Mouse (Mus musculus) skeletal muscle tissue, adult 2 months (tissue): ENCODE data around the gene Opcml.
A peak's percentile ranks its signal among the peaks of the same experiment; 100 is the strongest.

Experiments used
- DNase-seq: peaks from one replicate; pipeline ENCODE4 v3.0.0-alpha.2; 2012; ENCODE audit warnings: low read depth, low spot score

Gene Opcml

GRCm38 (mm10) chr9:27842806-27843205 is 52.2 kb downstream of the Opcml start:
- no peak for DNase-seq

GRCm38 (mm10) chr9:27871624-27872023 is 81.0 kb downstream of the Opcml start:
- no peak for DNase-seq

DNA sequence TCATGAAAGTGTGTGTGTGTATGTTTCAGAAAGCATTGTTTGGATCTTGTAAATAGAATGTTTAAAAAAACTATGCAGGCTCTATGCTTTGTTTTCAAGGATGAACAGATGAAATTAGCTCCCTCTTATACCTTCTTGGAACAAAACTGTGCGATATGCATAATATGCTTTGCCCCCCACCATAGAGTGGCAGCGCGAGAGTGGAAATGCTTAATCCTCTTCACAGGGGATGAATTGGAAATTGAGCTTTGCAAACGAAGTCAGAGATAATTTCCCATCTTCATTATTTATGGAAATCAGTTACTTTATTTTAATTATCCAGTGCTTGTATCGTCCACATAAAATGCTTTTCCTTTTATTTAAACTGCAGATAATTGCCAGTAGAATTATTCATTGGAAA is 99.1 kb downstream of the Opcml start:
- DNase-seq: no peak

- DNase-seq: no peak
Observed at GRCm38 (mm10) chr9:27917250-27917649, 126.7 kb downstream of the Opcml start.

GRCm38 (mm10) chr9:27923495-27923894 is 132.9 kb downstream of the Opcml start:
- no peak for DNase-seq

DNA sequence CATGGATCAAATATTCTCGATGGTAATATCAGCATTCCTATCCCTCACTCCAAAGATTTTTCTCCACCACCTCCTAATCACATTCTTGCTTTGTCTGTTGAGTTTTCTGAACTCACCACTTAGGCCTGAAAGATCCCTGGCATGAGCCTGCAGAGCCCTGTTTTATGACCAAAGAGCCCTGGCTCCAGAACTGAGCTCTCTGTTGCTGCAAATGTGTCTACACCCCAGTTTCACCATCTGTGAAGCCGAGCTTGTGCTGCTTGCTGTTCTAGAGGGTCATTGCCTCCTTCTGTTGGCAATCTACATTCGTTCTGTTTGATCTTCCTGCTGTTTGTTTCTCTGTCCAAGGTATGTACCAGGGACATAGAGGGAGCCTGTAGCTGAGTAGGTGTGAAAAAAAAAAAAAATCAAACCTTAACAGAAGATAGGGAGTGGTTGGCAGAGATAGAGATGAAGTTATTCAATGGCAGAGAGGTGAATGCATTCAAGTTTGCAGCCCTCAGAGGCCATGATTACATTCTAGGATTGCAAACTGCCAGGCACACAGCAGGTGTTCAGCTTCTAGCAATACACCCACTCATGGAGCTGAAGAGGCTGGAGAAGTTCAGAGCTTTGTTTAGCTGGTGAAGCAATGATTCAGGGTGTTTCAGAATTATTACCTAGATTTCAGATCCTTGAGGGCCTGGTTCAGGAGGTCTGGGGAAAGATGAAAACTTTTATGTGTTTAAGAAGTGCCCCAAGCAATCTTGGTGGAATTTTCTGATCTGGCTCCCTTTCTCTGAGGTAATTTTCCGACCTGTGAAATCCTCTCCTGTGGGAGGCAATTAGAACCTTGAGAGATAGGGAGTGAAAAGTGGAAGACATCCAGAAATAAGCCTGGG is 133.6 kb downstream of the Opcml start:
- no peak for DNase-seq

DNA sequence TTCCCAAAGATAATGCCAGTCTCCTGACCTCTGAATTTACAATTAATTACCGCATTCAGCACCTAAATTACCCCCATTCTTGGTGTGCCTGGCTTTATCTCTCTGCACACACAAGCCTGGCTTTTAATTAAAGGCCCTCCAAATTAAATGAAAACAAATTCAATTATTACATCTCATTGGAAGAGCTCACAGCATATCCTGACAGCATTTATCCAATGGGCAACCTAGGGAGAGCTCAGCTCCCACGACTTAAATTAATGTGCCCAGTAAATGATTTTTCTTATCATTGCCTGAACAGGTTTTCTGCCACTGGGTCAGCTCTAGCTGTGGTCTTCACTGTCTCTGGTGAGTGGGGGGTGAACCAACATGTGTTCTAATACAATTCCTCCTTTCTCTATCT is 135.1 kb downstream of the Opcml start:
- DNase-seq: no peak

GRCm38 (mm10) chr9:27937253-27937652 is 146.7 kb downstream of the Opcml start:
- DNase-seq: peak; percentile 86

DNA sequence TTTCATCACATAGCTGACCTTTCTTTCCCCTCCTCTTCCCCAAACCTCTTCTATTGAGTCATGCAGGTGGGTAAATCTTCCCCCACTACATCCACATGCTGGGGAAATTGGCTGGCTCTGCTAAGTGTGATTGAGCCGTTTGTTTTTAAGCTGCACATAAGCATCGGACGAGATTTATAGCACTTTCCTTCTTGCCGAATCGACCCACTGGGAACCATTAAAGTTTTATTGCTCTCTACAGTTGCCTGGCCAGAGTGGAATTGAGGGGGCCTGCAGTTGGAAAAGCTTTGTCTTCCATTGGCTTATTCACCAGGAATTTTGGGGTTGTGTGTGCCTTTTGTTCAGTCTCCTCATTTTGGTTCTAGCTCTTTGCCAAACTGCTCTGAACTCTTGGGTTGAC is 147.1 kb downstream of the Opcml start:
- DNase-seq: no peak

GRCm38 (mm10) chr9:27945323-27946010 is 154.9 kb downstream of the Opcml start:
- no peak for DNase-seq

DNA sequence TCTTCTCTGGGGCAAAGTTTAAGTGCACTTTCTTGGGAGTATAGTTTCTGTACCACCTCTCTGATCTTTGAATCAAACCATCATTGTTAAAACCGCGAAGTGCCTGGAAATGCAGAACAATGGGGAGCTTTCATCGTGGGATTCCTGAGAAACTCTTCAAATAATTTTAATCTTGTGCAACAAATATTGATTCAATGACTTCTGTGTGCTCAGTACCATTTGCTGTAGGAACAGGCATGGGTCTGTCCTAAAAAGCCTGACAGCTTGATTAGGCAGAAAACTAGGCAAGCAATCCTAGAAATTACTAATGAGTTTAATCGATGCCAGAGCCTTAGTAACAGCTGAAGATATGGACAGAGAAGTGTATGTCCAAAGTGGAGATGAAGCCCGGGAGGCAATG is 160.5 kb downstream of the Opcml start:
- no peak for DNase-seq

DNA sequence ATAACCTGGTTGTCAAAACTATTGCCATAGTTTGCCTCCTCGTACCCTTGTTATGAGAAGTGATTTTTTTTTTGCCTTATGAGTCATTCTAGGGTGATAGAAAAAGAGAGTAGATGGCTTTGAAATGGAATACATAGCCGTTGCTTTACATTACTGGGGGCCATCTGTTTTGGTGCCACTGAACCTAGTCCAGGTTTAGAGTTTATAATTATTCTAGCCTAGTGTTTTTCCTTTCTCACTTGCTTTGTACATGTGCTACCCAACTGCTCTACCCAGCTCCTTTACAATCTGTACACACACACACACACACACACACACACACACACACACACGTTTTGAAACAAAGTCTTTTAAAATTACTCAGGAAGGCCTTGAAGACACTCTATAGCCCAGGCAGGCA is 171.1 kb downstream of the Opcml start:
- no peak for DNase-seq

DNA sequence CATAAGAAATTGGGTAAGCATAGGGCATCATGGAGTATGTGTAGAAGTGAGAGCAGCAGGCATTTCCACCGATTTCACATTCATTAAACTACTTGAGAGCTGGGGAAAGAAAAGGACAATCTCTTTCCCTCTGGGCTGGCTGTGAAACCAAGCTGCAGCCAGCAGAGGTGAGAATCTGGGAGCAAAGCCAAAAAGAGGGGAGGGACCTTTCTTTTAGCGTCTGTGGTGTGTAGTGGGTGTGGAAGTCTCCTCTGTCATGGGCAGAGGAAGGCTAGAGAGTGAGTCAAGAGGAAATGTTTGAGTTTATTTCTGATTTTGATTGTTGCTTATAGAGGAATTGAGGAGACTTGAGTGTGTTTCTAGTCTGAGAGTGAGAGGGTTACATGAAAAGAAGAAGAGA is 172.8 kb downstream of the Opcml start:
- DNase-seq: no peak

- DNase-seq: no peak
Observed at GRCm38 (mm10) chr9:27964902-27965550, 174.5 kb downstream of the Opcml start.

DNA sequence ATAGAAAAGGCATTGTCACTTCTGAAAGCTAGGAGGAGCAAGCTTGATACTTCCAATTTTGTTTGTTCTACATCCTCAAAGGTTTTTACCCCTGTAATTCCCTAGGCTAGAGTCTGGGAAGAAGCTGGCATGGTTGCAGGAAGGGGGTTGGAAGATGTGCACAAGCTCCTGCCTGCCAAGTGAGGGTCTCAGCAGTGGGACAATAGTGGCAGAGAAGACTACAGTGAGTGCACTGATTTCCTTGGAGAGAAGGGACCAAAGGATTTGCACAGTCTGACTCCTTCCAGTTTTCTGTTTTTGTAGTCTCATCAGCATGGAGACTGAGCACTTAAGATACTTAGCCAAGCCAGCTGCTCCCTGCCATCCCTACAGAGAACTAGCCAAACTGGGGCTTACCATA is 177.7 kb downstream of the Opcml start:
- no peak for DNase-seq

- no peak for DNase-seq
Observed at GRCm38 (mm10) chr9:27972293-27972692, 181.7 kb downstream of the Opcml start.

DNA sequence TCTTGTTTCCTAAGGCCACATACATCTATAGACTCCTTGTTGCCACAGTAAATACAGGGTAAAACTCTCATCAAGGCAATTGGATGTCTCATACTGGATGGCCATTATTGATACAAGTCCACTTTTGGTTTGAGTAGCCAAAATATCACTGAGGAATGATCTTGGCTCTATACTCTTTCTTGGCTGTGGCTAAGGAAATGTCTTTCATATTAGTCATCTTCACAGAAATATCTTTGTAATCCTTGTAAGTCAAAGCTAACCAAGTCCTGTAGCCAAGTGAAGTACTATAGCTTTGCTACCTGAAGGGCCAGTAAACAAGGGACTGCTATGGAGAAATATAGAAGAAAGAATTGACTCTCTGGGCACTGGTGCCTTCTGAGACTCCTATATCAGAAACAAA is 192.0 kb downstream of the Opcml start:
- DNase-seq: no peak

- DNase-seq: no peak
Observed at GRCm38 (mm10) chr9:27986604-27987588, 196.3 kb downstream of the Opcml start.

DNA sequence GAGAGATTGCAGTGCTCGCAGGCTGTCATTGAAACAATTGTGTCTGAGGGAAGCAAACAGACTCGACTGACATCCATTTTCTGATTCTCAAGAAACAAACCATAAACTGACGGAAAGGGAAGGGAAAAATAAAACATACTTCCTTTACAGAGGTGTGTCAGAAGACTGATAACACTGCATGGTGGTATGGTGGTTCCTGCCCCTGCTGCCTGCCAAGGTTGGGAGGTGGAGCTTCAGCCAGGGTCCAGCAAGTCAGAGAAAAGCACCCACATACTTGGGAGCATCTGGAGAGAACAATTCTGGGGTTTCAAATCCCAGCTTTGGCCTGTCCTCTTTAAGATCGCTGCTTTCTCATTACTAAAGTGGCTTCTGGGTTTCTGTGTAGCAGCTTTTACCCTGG is 201.0 kb downstream of the Opcml start:
- no peak for DNase-seq

DNA sequence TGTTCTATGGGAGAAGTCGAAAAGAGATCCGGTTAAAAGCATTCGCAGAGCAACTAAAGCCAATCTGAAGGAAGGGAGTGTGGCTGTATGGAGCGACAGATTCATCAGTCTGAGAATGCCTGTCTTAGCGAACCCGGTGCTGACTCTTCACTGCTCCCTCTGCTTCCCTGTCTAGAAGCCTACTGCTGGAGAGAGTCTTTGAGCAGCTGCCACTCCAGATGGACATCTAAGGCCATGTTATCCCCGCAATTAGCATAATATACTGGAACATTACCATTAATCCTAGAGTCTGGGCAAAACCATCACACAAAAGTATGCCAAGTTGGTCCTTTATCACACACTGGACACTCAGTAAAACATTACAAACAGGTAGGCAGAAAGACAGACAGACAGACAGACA is 206.0 kb downstream of the Opcml start:
- DNase-seq: no peak

DNA sequence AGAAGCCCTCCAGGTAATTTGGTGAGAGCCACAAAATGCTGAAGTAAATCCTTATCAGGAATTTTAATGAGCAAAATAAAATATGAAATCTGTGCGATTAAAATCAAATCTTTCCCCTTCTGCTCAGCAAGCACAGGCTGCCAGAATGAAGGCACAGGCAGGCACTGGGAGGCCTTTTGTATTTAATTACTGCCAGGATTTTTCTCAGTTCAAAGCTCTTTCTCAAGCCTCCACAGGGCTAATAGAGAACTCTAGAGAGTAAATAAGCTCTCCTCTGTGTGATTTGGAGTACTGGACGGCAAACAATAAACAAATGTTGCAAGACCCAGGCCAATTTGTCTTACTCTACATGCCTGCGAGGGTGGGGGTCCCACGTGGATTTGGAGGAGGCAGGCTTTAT is 208.2 kb downstream of the Opcml start:
- no peak for DNase-seq
